Mouse (Mus musculus) kidney, postnatal 0 days (tissue): ENCODE results near the gene Dclre1a. TPM values are rescaled to one million over a fixed set of nuclear protein-coding genes. Genes with fewer than 3 reads are reported as not detected.
"Not testable (repeated sequence)": the region's sequence is repeated elsewhere in the genome, so short reads cannot be mapped to it uniquely, and the experiment has no call there.

Experiments used
- ATAC-seq: fragments of 200-750 bp; cut with Nextera tagmentation; replicated peaks from 2 replicates; pipeline ENCODE4 v1.8.0; 2017; ENCODE audit warnings: low read depth, moderate number of reproducible peaks, moderate TSS enrichment, moderate library complexity; ENCODE audit not compliant: low FRiP score
- DNase-seq: peaks from one replicate; pipeline ENCODE4 v3.0.0-alpha.2; 2016; ENCODE audit warnings: low spot score
- H3K27ac ChIP-seq: fragments of 300-500 bp; sonication (generic); 2 replicates; pipeline ENCODE4 v1.5.1; 2014; ENCODE audit warnings: mild to moderate bottlenecking
- H3K27me3 ChIP-seq: fragments of 300-500 bp; sonication (generic); 2 replicates; pipeline ENCODE4 v1.6.1; 2014; ENCODE audit warnings: low read length, mixed read lengths; ENCODE audit not compliant: insufficient read depth
- H3K36me3 ChIP-seq: fragments of 300-500 bp; sonication (generic); 2 replicates; pipeline ENCODE4 v1.6.1; 2014; ENCODE audit warnings: low read length, mixed read lengths; ENCODE audit not compliant: insufficient read depth
- H3K4me1 ChIP-seq: fragments of 300-500 bp; sonication (generic); replicated peaks from 2 replicates; pipeline ENCODE4 v1.6.1; 2014; ENCODE audit warnings: antibody characterized with exemption, low read length, mixed read lengths; ENCODE audit not compliant: insufficient read depth
- H3K4me2 ChIP-seq: fragments of 300-500 bp; sonication (generic); 2 replicates; pipeline ENCODE4 v1.6.1; 2014; ENCODE audit warnings: mild to moderate bottlenecking, low read length, moderate library complexity, mixed read lengths
- H3K4me3 ChIP-seq: fragments of 300-500 bp; sonication (generic); replicated peaks from 2 replicates; pipeline ENCODE4 v1.5.1; 2014; ENCODE audit warnings: low read depth, low read length
- H3K9ac ChIP-seq: fragments of 300-500 bp; sonication (generic); 2 replicates; pipeline ENCODE4 v1.6.1; 2014; ENCODE audit warnings: low read depth, low read length
- H3K9me3 ChIP-seq: fragments of 300-500 bp; sonication (generic); replicated peaks from 2 replicates; pipeline ENCODE4 v1.6.1; 2016; ENCODE audit warnings: low read length, inconsistent platforms, mixed read lengths
- CTCF ChIP-seq: IDR thresholded peaks from 2 replicates; pipeline ENCODE4 v1.5.1; 2016; ENCODE audit warnings: antibody characterized with exemption, low read depth, mild to moderate bottlenecking, moderate library complexity
- WGBS: fragments of 180-500 bp; shearing (Covaris S2); extraction: QIAGEN DNeasy Blood & Tissue Kit; methylation state at CpG from one replicate; pipeline ENCODE4 v1.1.7; 2014; 5-methylcytosine and 5-hydroxymethylcytosine counted together
- polyA plus RNA-seq: library from polyadenylated mRNA; unstranded; fragments of >200 nt; fragmentation: Nextera tagmentation; extraction: Ambion mirVana; gene quantifications from 2 replicates; pipeline ENCODE4 v1.2.1, GENCODE M21; 2015

Gene Dclre1a
- polyA plus RNA-seq, 1 experiment from 2014 or later, result 17.1 TPM

DNA sequence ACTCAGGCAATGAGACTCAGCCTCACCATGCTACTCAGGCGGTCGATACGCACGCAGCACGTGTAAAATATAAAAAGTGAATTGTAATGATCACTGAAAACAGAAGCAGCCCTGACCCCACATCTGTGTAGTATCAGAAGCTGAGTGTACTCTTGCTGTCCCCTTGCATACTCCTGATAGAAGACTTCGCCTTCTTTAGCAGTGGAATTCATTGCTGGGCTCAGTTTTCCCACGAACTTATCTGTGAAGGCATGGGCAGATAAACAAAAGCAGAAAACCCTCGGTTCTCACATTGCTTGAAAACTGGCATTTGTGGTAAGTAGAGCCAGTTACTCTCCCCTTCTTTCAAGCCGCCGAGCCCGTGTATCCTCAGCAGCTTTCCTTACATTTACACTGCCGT, 4.7 kb downstream of the Dclre1a start:
- Histone ChIP-seq H3K27ac (no peak overlapping the region), H3K9me3 (no peaks in the 10 kb centered on the region), H3K4me2 (no peak overlapping the region), H3K9ac (no peak overlapping the region), H3K4me3 (no peak overlapping the region), H3K36me3 (0 out of 2 replicates have a peak, but pooled peaks cover 6% of the 10 kb centered on the region), H3K27me3 (no peaks in the 10 kb centered on the region), H3K4me1 (no peaks in the 10 kb centered on the region; the same call in 1 of the 2 replicates)
- no peak for TF ChIP-seq CTCF
- no peak for DNase-seq
- 92% methylated on average over 12 of the region's 12 CpGs for WGBS
- ATAC-seq, result no peak

DNA sequence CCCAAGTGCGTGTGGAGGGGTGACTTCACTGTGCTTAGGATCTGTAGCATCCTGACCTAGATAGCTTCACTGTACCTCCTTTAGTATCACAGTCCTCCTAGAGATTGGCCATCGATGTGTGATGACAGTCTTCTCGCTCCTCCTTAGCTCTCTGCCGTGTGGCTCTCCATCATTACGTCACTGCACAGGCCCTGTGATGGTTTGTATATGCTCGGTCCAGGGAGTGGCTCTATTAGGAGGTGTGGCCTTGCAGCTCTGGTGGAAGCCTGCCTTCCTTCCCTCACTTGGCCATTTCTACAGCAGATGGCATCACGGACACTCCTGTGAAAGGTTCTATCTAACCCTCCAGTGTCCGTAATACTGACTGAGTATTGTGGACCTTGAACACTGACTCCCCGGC, 12.3 kb downstream of the Dclre1a start:
- DNase-seq, result no peak
- no peak for ATAC-seq
- Histone ChIP-seq H3K36me3 (peaks cover 10% of the 10 kb centered on the region; the same call in 1 of the 2 replicates), H3K9ac (no peak overlapping the region), H3K4me2 (no peak overlapping the region), H3K9me3 (no peaks in the 10 kb centered on the region), H3K4me1 (no peaks in the 10 kb centered on the region), H3K4me3 (no peak overlapping the region), H3K27me3 (no peaks in the 10 kb centered on the region), H3K27ac (no peak overlapping the region)
- 92% methylated on average over 9 of the region's 9 CpGs for WGBS
- TF ChIP-seq CTCF, result no peak

- Histone ChIP-seq H3K9ac (no peak overlapping the region), H3K27ac (no peak overlapping the region), H3K4me3 (no peak overlapping the region), H3K36me3 (peaks cover 10% of the 10 kb centered on the region; the same call in 1 of the 2 replicates), H3K27me3 (no peaks in the 10 kb centered on the region), H3K4me1 (no peaks in the 10 kb centered on the region), H3K9me3 (no peaks in the 10 kb centered on the region), H3K4me2 (no peak overlapping the region)
- DNase-seq, result no peak
- TF ChIP-seq CTCF, result no peak
- 78% methylated on average over 9 of the region's 9 CpGs for WGBS
- no peak for ATAC-seq
These were observed 13.0 kb downstream of the Dclre1a start for GRCm38 (mm10) chr19:56535064-56535463.

DNA sequence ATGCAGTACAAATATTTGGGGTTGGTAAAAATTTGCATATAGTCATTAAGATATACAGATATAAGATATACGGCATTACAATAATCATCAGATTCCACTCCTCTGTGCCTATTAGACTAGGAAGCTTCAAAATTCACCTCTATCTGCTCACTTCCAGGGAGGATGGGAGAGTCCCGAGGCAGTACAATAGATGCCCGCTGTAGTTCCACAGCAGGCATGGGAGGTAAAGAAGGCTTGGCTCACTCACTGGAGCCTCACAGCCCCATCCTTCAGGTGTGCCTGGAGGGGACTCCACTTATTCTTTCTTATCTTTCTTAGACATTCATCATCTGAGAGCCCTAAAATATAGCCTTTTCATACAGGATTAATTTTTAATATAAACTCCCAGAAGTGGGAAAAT, 13.7 kb downstream of the Dclre1a start:
- Histone ChIP-seq H3K9me3 (no peaks in the 10 kb centered on the region), H3K9ac (no peak overlapping the region), H3K36me3 (peaks cover 10% of the 10 kb centered on the region; the same call in 1 of the 2 replicates), H3K27me3 (no peaks in the 10 kb centered on the region), H3K27ac (no peak overlapping the region), H3K4me3 (no peak overlapping the region), H3K4me2 (no peak overlapping the region), H3K4me1 (no peaks in the 10 kb centered on the region)
- TF ChIP-seq CTCF, result no peak
- DNase-seq (no peak), ATAC-seq (no peak)
- 84% methylated on average over 3 of the region's 3 CpGs for WGBS

GRCm38 (mm10) chr19:56533291-56534071, 14.5 kb downstream of the Dclre1a start:
- Histone ChIP-seq H3K27ac (no peak overlapping the region), H3K36me3 (peaks cover 10% of the 10 kb centered on the region; the same call in 1 of the 2 replicates), H3K27me3 (no peaks in the 10 kb centered on the region), H3K4me3 (no peak overlapping the region), H3K9ac (no peak overlapping the region), H3K4me2 (no peak overlapping the region), H3K9me3 (no peaks in the 10 kb centered on the region), H3K4me1 (no peaks in the 10 kb centered on the region)
- WGBS, result 83% methylated on average over 14 of the region's 14 CpGs
- DNase-seq (no peak), ATAC-seq (no peak)
- no peak for TF ChIP-seq CTCF

GRCm38 (mm10) chr19:56531251-56531650, 16.8 kb downstream of the Dclre1a start:
- Histone ChIP-seq H3K9me3 (no peaks in the 10 kb centered on the region), H3K9ac (no peak overlapping the region), H3K27me3 (no peaks in the 10 kb centered on the region), H3K4me3 (no peak overlapping the region), H3K36me3 (0 out of 2 replicates have a peak, but pooled peaks cover 4% of the 10 kb centered on the region), H3K27ac (no peak overlapping the region), H3K4me1 (no peaks in the 10 kb centered on the region), H3K4me2 (no peak overlapping the region)
- 91% methylated on average over 12 of the region's 12 CpGs for WGBS
- ATAC-seq (no peak), DNase-seq (no peak)
- TF ChIP-seq CTCF, result no peak

GRCm38 (mm10) chr19:56530529-56530928, 17.5 kb downstream of the Dclre1a start:
- not testable (repeated sequence) for ATAC-seq, H3K27me3 ChIP-seq, H3K27ac ChIP-seq, H3K9ac ChIP-seq, H3K4me3 ChIP-seq, H3K9me3 ChIP-seq, DNase-seq, H3K4me1 ChIP-seq, H3K36me3 ChIP-seq, H3K4me2 ChIP-seq
- WGBS, result no CpG with 5 or more reads among the region's 11 CpGs

DNA sequence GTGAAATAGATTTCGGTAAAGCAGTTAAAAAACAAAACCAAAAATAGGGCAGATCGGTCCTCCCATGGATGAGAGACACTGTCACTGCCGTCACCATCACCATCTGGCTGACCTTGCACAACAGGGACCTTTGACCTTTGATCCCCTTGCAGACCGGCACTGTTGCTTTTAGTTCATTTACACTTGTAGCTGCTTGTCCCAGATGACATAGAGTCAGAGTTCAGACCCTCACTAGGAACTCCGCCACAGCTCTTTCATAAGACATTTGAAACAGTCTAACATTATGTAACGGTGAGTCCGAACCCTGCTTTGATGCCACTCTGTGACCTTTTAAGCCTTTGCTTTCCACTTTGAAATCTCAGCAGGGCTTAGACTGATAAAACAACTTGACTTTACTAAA, 28.6 kb downstream of the Dclre1a start:
- not testable (repeated sequence) for H3K9me3 ChIP-seq, H3K27ac ChIP-seq, DNase-seq, H3K9ac ChIP-seq, H3K4me2 ChIP-seq, ATAC-seq, H3K27me3 ChIP-seq, H3K4me1 ChIP-seq, H3K4me3 ChIP-seq, H3K36me3 ChIP-seq
- no CpG with 5 or more reads among the region's 7 CpGs for WGBS

GRCm38 (mm10) chr19:56513527-56513926, 34.5 kb downstream of the Dclre1a start:
- not testable (repeated sequence) for H3K4me3 ChIP-seq, H3K27me3 ChIP-seq, DNase-seq, H3K9ac ChIP-seq, H3K4me2 ChIP-seq, ATAC-seq, H3K36me3 ChIP-seq, H3K9me3 ChIP-seq, H3K4me1 ChIP-seq, H3K27ac ChIP-seq
- no CpG with 5 or more reads among the region's 2 CpGs for WGBS
